Mouse (Mus musculus) lung, embryonic 16.5 days (tissue): ENCODE data around the gene Stpg4. TPM values are rescaled to one million over a fixed set of nuclear protein-coding genes. Genes with fewer than 3 reads are reported as not detected.

Experiments
- ATAC-seq: fragments of 200-750 bp; cut with Nextera tagmentation; 2 replicates; pipeline ENCODE4 v1.8.0; 2017; ENCODE audit warnings: low read depth, mild to moderate bottlenecking, moderate library complexity
- H3K27ac ChIP-seq: fragments of 300-500 bp; sonication (generic); 2 replicates; pipeline ENCODE4 v1.5.1; 2014; ENCODE audit warnings: mild to moderate bottlenecking, control low read depth, low read length
- H3K27me3 ChIP-seq: fragments of 300-500 bp; sonication (generic); 2 replicates; pipeline ENCODE4 v1.6.1; 2014; ENCODE audit warnings: low read depth, low read length, mixed read lengths; ENCODE audit not compliant: control insufficient read depth, insufficient read depth
- H3K36me3 ChIP-seq: fragments of 300-500 bp; sonication (generic); 2 replicates; pipeline ENCODE4 v1.6.1; 2014; ENCODE audit warnings: low read length; ENCODE audit not compliant: control insufficient read depth, insufficient read depth
- H3K4me1 ChIP-seq: fragments of 300-500 bp; sonication (generic); replicated peaks from 2 replicates; pipeline ENCODE4 v1.6.1; 2014; ENCODE audit warnings: low read length, mixed read lengths; ENCODE audit not compliant: control insufficient read depth, insufficient read depth
- H3K4me2 ChIP-seq: fragments of 300-500 bp; sonication (generic); 2 replicates; pipeline ENCODE4 v1.6.1; 2014; ENCODE audit warnings: low read depth, low read length, control low read depth
- H3K4me3 ChIP-seq: fragments of 300-500 bp; sonication (generic); 2 replicates; pipeline ENCODE4 v1.5.1; 2014; ENCODE audit warnings: mild to moderate bottlenecking, low read length, control low read depth
- H3K9ac ChIP-seq: fragments of 300-500 bp; sonication (generic); 2 replicates; pipeline ENCODE4 v1.6.1; 2014; ENCODE audit warnings: low read length, control low read depth
- H3K9me3 ChIP-seq: fragments of 300-500 bp; sonication (generic); 2 replicates; pipeline ENCODE4 v1.6.1; 2016; ENCODE audit warnings: low read length; ENCODE audit not compliant: control insufficient read depth
- WGBS: fragments of 180-500 bp; shearing (Covaris S2); extraction: QIAGEN DNeasy Blood & Tissue Kit; methylation state at CpG from one replicate; pipeline ENCODE4 v1.1.7; 2014; 5-methylcytosine and 5-hydroxymethylcytosine counted together
- polyA plus RNA-seq: library from polyadenylated mRNA; unstranded; fragments of >200 nt; fragmentation: Nextera tagmentation; extraction: Ambion mirVana; gene quantifications from 2 replicates; pipeline ENCODE4 v1.2.1, GENCODE M21; 2015

The Stpg4 gene
- polyA plus RNA-seq, 1 experiment from 2014 or later, result not detected

GRCm38 (mm10) chr17:87469428-87469827 lies 41.9 kb upstream of the Stpg4 start:
- WGBS, result 56% methylated on average over 8 of the region's 8 CpGs
- Histone ChIP-seq H3K9ac (no peak overlapping the region), H3K36me3 (no peaks in the 10 kb centered on the region), H3K4me1 (peaks cover 20% of the 10 kb centered on the region), H3K4me3 (no peak overlapping the region), H3K27ac (no peak overlapping the region), H3K4me2 (no peak overlapping the region), H3K27me3 (no peaks in the 10 kb centered on the region), H3K9me3 (no peaks in the 10 kb centered on the region)
- no peak for ATAC-seq

- Histone ChIP-seq H3K4me3 (no peak overlapping the region), H3K27ac (no peak overlapping the region), H3K4me1 (peaks cover 11% of the 10 kb centered on the region), H3K4me2 (no peak overlapping the region), H3K9ac (no peak overlapping the region), H3K9me3 (no peaks in the 10 kb centered on the region), H3K27me3 (no peaks in the 10 kb centered on the region), H3K36me3 (no peaks in the 10 kb centered on the region)
- ATAC-seq, result no peak
- 74% methylated on average over 5 of the region's 5 CpGs for WGBS
Measured at GRCm38 (mm10) chr17:87468616-87469015, 41.1 kb upstream of the Stpg4 start.

- H3K9ac ChIP-seq, result no peak overlapping the region
- no peak overlapping the region for H3K27ac ChIP-seq
- no peak overlapping the region for H3K4me2 ChIP-seq
- ATAC-seq, result no peak
- no peaks in the 10 kb centered on the region for H3K9me3 ChIP-seq
- no peaks in the 10 kb centered on the region for H3K36me3 ChIP-seq
- H3K27me3 ChIP-seq, result no peaks in the 10 kb centered on the region
- WGBS, result 53% methylated on average over 3 of the region's 3 CpGs
- no peak overlapping the region for H3K4me3 ChIP-seq
- peaks cover 38% of the 10 kb centered on the region for H3K4me1 ChIP-seq
Measured at GRCm38 (mm10) chr17:87461499-87461896, 34.0 kb upstream of the Stpg4 start.

- Histone ChIP-seq H3K27ac (peak overlapping the region; percentile 89), H3K4me2 (peak overlapping the region; percentile 50), H3K9me3 (no peaks in the 10 kb centered on the region), H3K27me3 (no peaks in the 10 kb centered on the region), H3K36me3 (no peaks in the 10 kb centered on the region), H3K9ac (peak overlapping the region; percentile 51), H3K4me3 (peak overlapping the region; percentile 21), H3K4me1 (peaks cover 38% of the 10 kb centered on the region)
- WGBS, result 34% methylated on average over 17 of the region's 17 CpGs
- ATAC-seq, result no peak
Measured at GRCm38 (mm10) chr17:87460669-87461498, 33.3 kb upstream of the Stpg4 start.

GRCm38 (mm10) chr17:87459750-87460668 lies 32.5 kb upstream of the Stpg4 start:
- ATAC-seq, result peak; percentile 66
- Histone ChIP-seq H3K9me3 (no peaks in the 10 kb centered on the region), H3K4me1 (peaks cover 38% of the 10 kb centered on the region), H3K27ac (peak overlapping the region; percentile 89), H3K36me3 (no peaks in the 10 kb centered on the region), H3K9ac (peak overlapping the region; percentile 51), H3K4me2 (peak overlapping the region; percentile 50), H3K27me3 (no peaks in the 10 kb centered on the region), H3K4me3 (peak overlapping the region; percentile 21)
- WGBS, result 10% methylated on average over 14 of the region's 14 CpGs

- Histone ChIP-seq H3K9ac (peak overlapping the region; percentile 51), H3K4me3 (peak overlapping the region; percentile 24)
Measured at GRCm38 (mm10) chr17:87458911-87459749, 31.6 kb upstream of the Stpg4 start.

GRCm38 (mm10) chr17:87457961-87458360 lies 30.4 kb upstream of the Stpg4 start:
- H3K27me3 ChIP-seq, result no peaks in the 10 kb centered on the region
- ATAC-seq, result no peak

More at GRCm38 (mm10) chr17:87458911-87459749, 31.6 kb upstream of the Stpg4 start:
- H3K4me2 ChIP-seq, result peak overlapping the region; percentile 50
- peaks cover 38% of the 10 kb centered on the region for H3K4me1 ChIP-seq
- H3K27ac ChIP-seq, result peak overlapping the region; percentile 89
- WGBS, result 4% methylated on average over 13 of the region's 17 CpGs
- H3K9me3 ChIP-seq, result no peaks in the 10 kb centered on the region
- peak; percentile 77 for ATAC-seq
- H3K36me3 ChIP-seq, result no peaks in the 10 kb centered on the region
- H3K27me3 ChIP-seq, result no peaks in the 10 kb centered on the region

GRCm38 (mm10) chr17:87454121-87454520 lies 26.6 kb upstream of the Stpg4 start:
- no peaks in the 10 kb centered on the region for H3K36me3 ChIP-seq
- WGBS, result 85% methylated on average over 3 of the region's 3 CpGs

More at GRCm38 (mm10) chr17:87457961-87458360, 30.4 kb upstream of the Stpg4 start:
- H3K9me3 ChIP-seq, result no peaks in the 10 kb centered on the region
- no peak overlapping the region for H3K27ac ChIP-seq
- no peaks in the 10 kb centered on the region for H3K36me3 ChIP-seq
- peaks cover 38% of the 10 kb centered on the region for H3K4me1 ChIP-seq
- no peak overlapping the region for H3K4me2 ChIP-seq
- WGBS, result 50% methylated on average over 7 of the region's 7 CpGs
- H3K4me3 ChIP-seq, result no peak overlapping the region
- H3K9ac ChIP-seq, result no peak overlapping the region

More at GRCm38 (mm10) chr17:87454121-87454520, 26.6 kb upstream of the Stpg4 start:
- H3K27me3 ChIP-seq, result no peaks in the 10 kb centered on the region
- no peak overlapping the region for H3K4me2 ChIP-seq
- no peak overlapping the region for H3K4me3 ChIP-seq
- no peak overlapping the region for H3K9ac ChIP-seq
- H3K9me3 ChIP-seq, result no peaks in the 10 kb centered on the region
- no peak for ATAC-seq
- H3K4me1 ChIP-seq, result peaks cover 14% of the 10 kb centered on the region
- H3K27ac ChIP-seq, result no peak overlapping the region
